Mouse (Mus musculus) G1E (cell line): ENCODE data around the gene Zfp219.

Experiments used
- CTCF ChIP-seq: IDR thresholded peaks from 2 replicates; pipeline ENCODE4 v1.5.1; 2012; ENCODE audit warnings: low read depth, low read length, inconsistent platforms, mixed read lengths
- GATA1 ChIP-seq: IDR thresholded peaks from 2 replicates; pipeline ENCODE4 v1.6.1; 2012; ENCODE audit warnings: borderline replicate concordance, low read length, inconsistent platforms, mixed read lengths
- GATA2 ChIP-seq: IDR thresholded peaks from 2 replicates; pipeline ENCODE4 v1.6.1; 2012; ENCODE audit warnings: low read depth, low read length, inconsistent platforms, borderline replicate concordance
- TAL1 ChIP-seq: conservative IDR thresholded peaks from 2 replicates; pipeline ENCODE4 v1.6.1; 2012; ENCODE audit warnings: low read depth, low read length, inconsistent platforms, mixed read lengths

GRCm38 (mm10) chr14:51983251-51983650 lies 37.3 kb downstream of the Zfp219 start:
- TF ChIP-seq CTCF = no peak
- no peak for TF ChIP-seq TAL1
- no peak for TF ChIP-seq GATA1
- TF ChIP-seq GATA2 = no peak
